Mouse (Mus musculus) liver, embryonic 11.5 days (tissue): Measurements from ENCODE around the gene Aloxe3. TPM values are rescaled to one million over a fixed set of nuclear protein-coding genes. Genes with fewer than 3 reads are reported as not detected.
A peak's percentile ranks its signal among the peaks of the same experiment; 100 is the strongest.

Source experiments
- ATAC-seq: fragments of 200-750 bp; cut with Nextera tagmentation; replicated peaks from 2 replicates; pipeline ENCODE4 v1.8.0; 2017; ENCODE audit warnings: moderate number of reproducible peaks, mild to moderate bottlenecking, moderate TSS enrichment, moderate library complexity; ENCODE audit not compliant: low FRiP score
- DNase-seq: peaks from one replicate; pipeline ENCODE4 v3.0.0-alpha.2; 2017; ENCODE audit warnings: low spot score
- H3K27ac ChIP-seq: fragments of 300-500 bp; sonication (generic); 2 replicates; pipeline ENCODE4 v1.5.1; 2014; ENCODE audit warnings: mild to moderate bottlenecking, low read depth, low read length, control low read depth
- H3K27me3 ChIP-seq: fragments of 300-500 bp; sonication (generic); replicated peaks from 2 replicates; pipeline ENCODE4 v1.6.1; 2014; ENCODE audit warnings: low read length, mixed read lengths; ENCODE audit not compliant: control insufficient read depth, insufficient read depth
- H3K36me3 ChIP-seq: fragments of 300-500 bp; sonication (generic); 2 replicates; pipeline ENCODE4 v1.6.1; 2014; ENCODE audit warnings: mild to moderate bottlenecking, low read length, moderate library complexity, mixed read lengths; ENCODE audit not compliant: control insufficient read depth, insufficient read depth
- H3K4me1 ChIP-seq: fragments of 300-500 bp; sonication (generic); replicated peaks from 2 replicates; pipeline ENCODE4 v1.6.1; 2014; ENCODE audit warnings: low read length, mixed read lengths; ENCODE audit not compliant: control insufficient read depth, insufficient read depth
- H3K4me2 ChIP-seq: fragments of 300-500 bp; sonication (generic); 2 replicates; pipeline ENCODE4 v1.6.1; 2014; ENCODE audit warnings: mild to moderate bottlenecking, control low read depth, moderate library complexity
- H3K4me3 ChIP-seq: fragments of 300-500 bp; sonication (generic); 2 replicates; pipeline ENCODE4 v1.5.1; 2014; ENCODE audit warnings: low read depth, low read length, control low read depth
- H3K9ac ChIP-seq: fragments of 300-500 bp; sonication (generic); 2 replicates; pipeline ENCODE4 v1.6.1; 2014; ENCODE audit warnings: low read depth, low read length, control low read depth
- H3K9me3 ChIP-seq: fragments of 300-500 bp; sonication (generic); 2 replicates; pipeline ENCODE4 v1.6.1; 2016; ENCODE audit warnings: low read length, inconsistent platforms, mixed read lengths; ENCODE audit not compliant: control insufficient read depth
- WGBS: fragments of 180-500 bp; shearing (Covaris S2); extraction: QIAGEN DNeasy Blood & Tissue Kit; methylation state at CpG from one replicate; pipeline ENCODE4 v1.1.7; 2014; 5-methylcytosine and 5-hydroxymethylcytosine counted together
- polyA plus RNA-seq: library from polyadenylated mRNA; unstranded; fragments of >200 nt; fragmentation: Nextera tagmentation; extraction: Ambion mirVana; gene quantifications from 2 replicates; pipeline ENCODE4 v1.2.1, GENCODE M21; 2014

The Aloxe3 gene
- polyA plus RNA-seq, 1 experiment from 2014 or later, result not detected

- DNase-seq, result no peak
- H3K27me3 ChIP-seq, result no peaks in the 10 kb centered on the region
- ATAC-seq, result no peak
- H3K36me3 ChIP-seq, result no peaks in the 10 kb centered on the region
- no peak overlapping the region for H3K4me2 ChIP-seq
- H3K4me1 ChIP-seq, result no peaks in the 10 kb centered on the region
- H3K4me3 ChIP-seq, result no peak overlapping the region
- no peaks in the 10 kb centered on the region for H3K9me3 ChIP-seq
- H3K9ac ChIP-seq, result no peak overlapping the region
- 73% methylated on average over 4 of the region's 4 CpGs for WGBS
- H3K27ac ChIP-seq, result no peak overlapping the region
These were observed 54.4 kb downstream of the Aloxe3 start for GRCm38 (mm10) chr11:69180120-69180519.

- Histone ChIP-seq H3K9me3 (no peaks in the 10 kb centered on the region), H3K4me1 (no peaks in the 10 kb centered on the region), H3K9ac (no peak overlapping the region), H3K27me3 (no peaks in the 10 kb centered on the region), H3K27ac (no peak overlapping the region), H3K4me3 (no peak overlapping the region), H3K36me3 (no peaks in the 10 kb centered on the region), H3K4me2 (no peak overlapping the region)
- ATAC-seq (no peak), DNase-seq (no peak)
- WGBS, result 83% methylated on average over 5 of the region's 5 CpGs
These were observed 59.3 kb downstream of the Aloxe3 start for GRCm38 (mm10) chr11:69185031-69185430.

- Histone ChIP-seq H3K4me3 (no peak overlapping the region), H3K4me2 (no peak overlapping the region), H3K4me1 (no peaks in the 10 kb centered on the region), H3K9me3 (no peaks in the 10 kb centered on the region), H3K27me3 (no peaks in the 10 kb centered on the region), H3K9ac (no peak overlapping the region), H3K36me3 (no peaks in the 10 kb centered on the region), H3K27ac (no peak overlapping the region)
- no peak for DNase-seq
- ATAC-seq, result no peak
- WGBS, result 73% methylated on average over 6 of the region's 6 CpGs
These were observed 60.2 kb downstream of the Aloxe3 start for GRCm38 (mm10) chr11:69185936-69186335.

- Histone ChIP-seq H3K27ac (no peak overlapping the region), H3K4me2 (no peak overlapping the region), H3K4me1 (no peaks in the 10 kb centered on the region), H3K9ac (no peak overlapping the region), H3K27me3 (peaks cover 20% of the 10 kb centered on the region), H3K9me3 (no peaks in the 10 kb centered on the region), H3K36me3 (no peaks in the 10 kb centered on the region), H3K4me3 (no peak overlapping the region)
- ATAC-seq (no peak), DNase-seq (no peak)
- WGBS, result 2% methylated on average over 1 of the region's 1 CpGs
These were observed 67.1 kb downstream of the Aloxe3 start for GRCm38 (mm10) chr11:69192840-69193239.

GRCm38 (mm10) chr11:69196766-69197165, 71.1 kb downstream of the Aloxe3 start:
- Histone ChIP-seq H3K9ac (no peak overlapping the region), H3K4me3 (0 out of 2 replicates have a peak overlapping the region, but pooled peaks have one; percentile 3), H3K27me3 (peaks cover 26% of the 10 kb centered on the region), H3K9me3 (no peaks in the 10 kb centered on the region), H3K4me2 (peak overlapping the region; percentile 41), H3K4me1 (no peaks in the 10 kb centered on the region), H3K27ac (no peak overlapping the region), H3K36me3 (no peaks in the 10 kb centered on the region)
- WGBS, result 9% methylated on average over 5 of the region's 5 CpGs
- DNase-seq (no peak), ATAC-seq (no peak)

GRCm38 (mm10) chr11:69197194-69197593, 71.5 kb downstream of the Aloxe3 start:
- 2% methylated on average over 14 of the region's 14 CpGs for WGBS
- H3K27me3 ChIP-seq, result peaks cover 26% of the 10 kb centered on the region
- H3K9me3 ChIP-seq, result no peaks in the 10 kb centered on the region
- no peaks in the 10 kb centered on the region for H3K4me1 ChIP-seq
- H3K4me3 ChIP-seq, result peak overlapping the region; percentile 3; the same call in 1 of the 2 replicates
- no peaks in the 10 kb centered on the region for H3K36me3 ChIP-seq
- no peak overlapping the region for H3K27ac ChIP-seq
- H3K9ac ChIP-seq, result no peak overlapping the region
- H3K4me2 ChIP-seq, result peak overlapping the region; percentile 41
- ATAC-seq (no peak), DNase-seq (no peak)

GRCm38 (mm10) chr11:69197743-69198142, 72.0 kb downstream of the Aloxe3 start, which contains the start of gene Alox8:
Alox8 (minus strand) TSS chr11:69197843.
- ATAC-seq (no peak), DNase-seq (no peak)
- Histone ChIP-seq H3K4me3 (peak within 1 kb of the TSS; percentile 3; the same call in 1 of the 2 replicates), H3K4me1 (no peaks in the 10 kb centered on the region), H3K4me2 (peak within 1 kb of the TSS; percentile 41), H3K9me3 (no peaks in the 10 kb centered on the region), H3K27ac (no peak within 1 kb of the TSS), H3K36me3 (no peaks in the 10 kb centered on the region), H3K9ac (no peak within 1 kb of the TSS), H3K27me3 (peaks cover 26% of the 10 kb centered on the region)
- WGBS, result 35% methylated on average over 6 of the region's 6 CpGs

Other genes with a start within 250 kb of the Aloxe3 start
- gene Rnf222, start 237.3 kb upstream of the Aloxe3 start, polyA plus RNA-seq, result 0.10 and 0.16 TPM in 2 replicates
- 1,252 and 1,388 TPM in 2 replicates for gene Rpl26, start 224.3 kb upstream of the Aloxe3 start, polyA plus RNA-seq
- not detected in 2 replicates for gene Odf4, start 198.8 kb upstream of the Aloxe3 start, polyA plus RNA-seq
- gene Arhgef15, start 168.4 kb upstream of the Aloxe3 start, polyA plus RNA-seq, result 5.8 and 6.8 TPM in 2 replicates
- 1.4 and 1.7 TPM in 2 replicates for gene Slc25a35, start 157.8 kb upstream of the Aloxe3 start, polyA plus RNA-seq
- gene Rangrf, start 150.7 kb upstream of the Aloxe3 start, polyA plus RNA-seq, result 94.4 and 97.5 TPM in 2 replicates
- gene Pfas, start 117.4 kb upstream of the Aloxe3 start, polyA plus RNA-seq, result 60.2 and 64.9 TPM in 2 replicates
- 57.5 and 60.5 TPM in 2 replicates for gene Ctc1, start 110.0 kb upstream of the Aloxe3 start, polyA plus RNA-seq
- gene Aurkb, start 80.2 kb upstream of the Aloxe3 start, polyA plus RNA-seq, result 168 and 170 TPM in 2 replicates
- 5.9 and 6.6 TPM in 2 replicates for gene Borcs6, start 66.2 kb upstream of the Aloxe3 start, polyA plus RNA-seq
- 39.1 and 43.5 TPM in 2 replicates for gene Tmem107, start 55.1 kb upstream of the Aloxe3 start, polyA plus RNA-seq
- gene Vamp2, start 37.4 kb upstream of the Aloxe3 start, polyA plus RNA-seq, result 47.2 and 56.0 TPM in 2 replicates
- gene Per1, start 30.7 kb upstream of the Aloxe3 start, polyA plus RNA-seq, result 6.2 and 6.6 TPM in 2 replicates
- gene Hes7, start 5.5 kb upstream of the Aloxe3 start, polyA plus RNA-seq, result 0.55 and 0.59 TPM in 2 replicates
- 0.10 and 0.22 TPM in 2 replicates for gene 9130213A22Rik, start 3.3 kb upstream of the Aloxe3 start, polyA plus RNA-seq
- not detected in 2 replicates for gene Alox12b, start 31.1 kb downstream of the Aloxe3 start, polyA plus RNA-seq
- gene Alox8, start 71.9 kb downstream of the Aloxe3 start, polyA plus RNA-seq, result 0.12 TPM in 1 of 2 replicates, not detected in the other
- gene Gucy2e, start 111.1 kb downstream of the Aloxe3 start, polyA plus RNA-seq, result 0.04 and 0.05 TPM in 2 replicates
- 14.9 and 17.1 TPM in 2 replicates for gene Cntrob, start 197.9 kb downstream of the Aloxe3 start, polyA plus RNA-seq
- 114 and 123 TPM in 2 replicates for gene Trappc1, start 198.1 kb downstream of the Aloxe3 start, polyA plus RNA-seq
- gene Kcnab3, start 200.4 kb downstream of the Aloxe3 start, polyA plus RNA-seq, result 0.42 and 0.52 TPM in 2 replicates
- gene Rnf227, start 214.6 kb downstream of the Aloxe3 start, polyA plus RNA-seq, result 4.3 and 5.4 TPM in 2 replicates
- 13.8 and 17.1 TPM in 2 replicates for gene Chd3, start 243.5 kb downstream of the Aloxe3 start, polyA plus RNA-seq